Mouse (Mus musculus) lung, postnatal 0 days (tissue): ENCODE results near the gene Edem1.

Experiments used
- CTCF ChIP-seq: IDR thresholded peaks from 2 replicates; pipeline ENCODE4 v1.5.1; 2016; ENCODE audit warnings: antibody characterized with exemption, mild to moderate bottlenecking
- EP300 ChIP-seq: IDR thresholded peaks from 2 replicates; pipeline ENCODE4 v1.6.1; 2016; ENCODE audit warnings: antibody characterized with exemption, mild to moderate bottlenecking, control low read depth

DNA sequence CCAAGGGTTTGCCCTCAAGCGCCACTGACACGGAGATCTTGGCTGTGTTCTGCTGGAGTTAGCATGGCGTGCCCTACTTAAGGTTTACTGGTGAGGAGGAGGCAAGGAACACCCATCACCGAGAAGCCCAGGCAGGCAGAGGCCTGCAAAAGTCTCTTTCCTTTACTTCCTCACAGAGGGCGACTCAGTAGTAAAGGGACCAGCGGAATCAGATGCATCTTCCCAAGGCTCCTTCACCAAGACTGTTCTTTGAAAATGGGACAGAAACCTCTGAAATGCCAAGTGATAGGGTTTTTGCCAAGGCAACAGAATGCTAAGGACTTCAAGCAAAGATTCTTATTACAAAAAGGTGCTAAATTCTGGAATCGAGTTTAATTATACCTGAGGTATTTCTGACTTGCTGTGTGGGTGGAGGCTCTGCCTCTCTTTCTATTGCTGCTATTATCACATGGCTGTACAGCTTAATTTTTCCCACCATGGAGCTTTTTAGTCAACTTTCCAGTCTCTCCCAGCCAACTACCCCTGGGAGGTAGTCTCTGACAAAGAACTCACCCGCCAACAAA, 68.2 kb downstream of the Edem1 start:
- TF ChIP-seq CTCF (no peak), EP300 (no peak)
